Mouse (Mus musculus) midbrain, postnatal 0 days (tissue): ENCODE data around the gene Phldb1. TPM values are rescaled to one million over a fixed set of nuclear protein-coding genes. Genes with fewer than 3 reads are reported as not detected.
"Not testable (repeated sequence)": the region's sequence is repeated elsewhere in the genome, so short reads cannot be mapped to it uniquely, and the experiment has no call there.

Experiments used
- ATAC-seq: fragments of 200-750 bp; cut with Nextera tagmentation; 2 replicates; pipeline ENCODE4 v1.8.0; 2017; ENCODE audit warnings: moderate number of reproducible peaks, mild to moderate bottlenecking, moderate TSS enrichment, moderate library complexity; ENCODE audit not compliant: low FRiP score
- DNase-seq: peaks from one replicate; pipeline ENCODE4 v3.0.0-alpha.2; 2015; ENCODE audit warnings: low spot score
- H3K27ac ChIP-seq: fragments of 300-500 bp; sonication (generic); 2 replicates; pipeline ENCODE4 v1.5.1; 2014; ENCODE audit warnings: low read depth, mild to moderate bottlenecking, low read length, mixed read lengths
- H3K27me3 ChIP-seq: fragments of 300-500 bp; sonication (generic); 2 replicates; pipeline ENCODE4 v1.6.1; 2014; ENCODE audit warnings: low read length, control low read depth, mixed read lengths; ENCODE audit not compliant: insufficient read depth
- H3K36me3 ChIP-seq: fragments of 300-500 bp; sonication (generic); 2 replicates; pipeline ENCODE4 v1.6.1; 2014; ENCODE audit warnings: low read length, control low read depth, mixed read lengths; ENCODE audit not compliant: insufficient read depth
- H3K4me1 ChIP-seq: fragments of 300-500 bp; sonication (generic); 2 replicates; pipeline ENCODE4 v1.6.1; 2014; ENCODE audit warnings: mild to moderate bottlenecking, control low read depth, antibody characterized with exemption, low read length, mixed read lengths; ENCODE audit not compliant: insufficient read depth
- H3K4me2 ChIP-seq: fragments of 300-500 bp; sonication (generic); 2 replicates; pipeline ENCODE4 v1.6.1; 2014; ENCODE audit warnings: low read depth, mild to moderate bottlenecking, low read length, mixed read lengths; ENCODE audit not compliant: poor library complexity, severe bottlenecking
- H3K4me3 ChIP-seq: fragments of 300-500 bp; sonication (generic); 2 replicates; pipeline ENCODE4 v1.5.1; 2014; ENCODE audit warnings: low read depth, mild to moderate bottlenecking, low read length, moderate library complexity
- H3K9ac ChIP-seq: fragments of 300-500 bp; sonication (generic); replicated peaks from 2 replicates; pipeline ENCODE4 v1.6.1; 2014; ENCODE audit warnings: mild to moderate bottlenecking, low read length, moderate library complexity, mixed read lengths; ENCODE audit not compliant: poor library complexity, severe bottlenecking
- H3K9me3 ChIP-seq: fragments of 300-500 bp; sonication (generic); 2 replicates; pipeline ENCODE4 v1.6.1; 2016; ENCODE audit warnings: low read length, control low read depth
- CTCF ChIP-seq: IDR thresholded peaks from 2 replicates; pipeline ENCODE4 v1.5.1; 2016; ENCODE audit warnings: antibody characterized with exemption, mild to moderate bottlenecking
- WGBS: fragments of 180-500 bp; shearing (Covaris S2); extraction: QIAGEN DNeasy Blood & Tissue Kit; methylation state at CpG from one replicate; pipeline ENCODE4 v1.1.7; 2014; 5-methylcytosine and 5-hydroxymethylcytosine counted together
- polyA plus RNA-seq: library from polyadenylated mRNA; unstranded; fragments of >200 nt; fragmentation: Nextera tagmentation; extraction: Ambion mirVana; gene quantifications from 2 replicates; pipeline ENCODE4 v1.2.1, GENCODE M21; 2015
- total RNA-seq: library from RNA; depleted of rRNA; stranded (reverse); fragments of >200 nt; gene quantifications from 2 replicates; pipeline ENCODE4 v1.2.3, GENCODE M21; 2014; rRNA removed

The Phldb1 gene
- total RNA-seq (140 and 154 TPM in 2 replicates), polyA plus RNA-seq (34.8 and 41.0 TPM in 2 replicates)

DNA sequence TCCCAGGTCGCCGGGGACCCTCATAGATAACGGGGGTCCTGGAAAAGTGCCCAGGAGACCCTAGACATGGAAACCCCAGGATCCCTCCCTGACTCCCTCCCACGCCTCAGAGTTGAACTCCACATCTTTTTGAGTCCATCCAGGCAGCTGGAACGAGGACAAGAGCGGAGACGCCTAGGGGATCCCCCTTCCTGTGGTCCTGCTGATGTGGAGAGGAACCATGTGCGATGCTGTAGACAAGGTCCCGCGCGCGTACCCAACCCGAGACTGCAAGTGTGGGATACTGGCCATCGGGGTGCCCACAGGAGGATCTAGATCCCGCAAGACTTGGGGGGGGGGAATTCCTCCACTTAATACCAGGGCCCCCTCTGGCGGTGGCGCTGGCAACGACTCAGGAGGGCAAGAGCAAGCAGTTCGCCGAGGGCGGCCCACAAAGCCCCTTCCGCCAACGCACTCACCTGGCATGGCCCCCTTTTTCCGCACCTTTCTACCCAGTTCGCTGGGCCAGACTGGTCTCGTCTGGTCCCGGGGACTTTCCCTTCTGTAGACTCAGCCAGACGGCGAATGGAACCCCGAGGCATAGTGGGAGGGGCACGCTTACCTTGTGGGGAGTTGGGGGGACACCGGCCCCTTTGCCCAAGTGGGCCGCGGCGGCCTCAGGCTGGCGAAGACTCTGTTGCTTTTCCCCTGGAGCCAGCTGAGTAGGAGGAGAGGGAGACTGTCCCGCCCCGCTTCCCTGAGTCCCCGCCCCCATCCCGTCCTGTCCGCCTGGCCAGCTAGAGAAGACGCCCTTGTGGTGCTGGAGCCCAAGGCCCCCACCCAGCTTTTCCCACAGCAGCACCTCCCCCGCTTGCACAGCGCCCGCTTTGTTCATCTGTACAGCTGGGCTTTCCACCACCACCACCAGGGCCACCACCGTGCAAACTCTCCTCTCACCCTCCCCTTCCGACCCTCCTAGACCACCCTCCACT lies at the start of gene Phldb1:
Phldb1 (minus strand) TSS at position 675 of the 971 bp plus-strand sequence.
- H3K9ac ChIP-seq, result peak within 1 kb of the TSS; percentile 66
- peak within 1 kb of the TSS; percentile 47 for H3K27ac ChIP-seq
- peak within 1 kb of the TSS; percentile 61 for H3K4me3 ChIP-seq
- peak; percentile 62 for DNase-seq
- no peaks in the 10 kb centered on the region for H3K9me3 ChIP-seq
- peak; percentile 74 for ATAC-seq
- H3K4me1 ChIP-seq, result peaks cover 4% of the 10 kb centered on the region; the same call in 1 of the 2 replicates
- H3K36me3 ChIP-seq, result no peaks in the 10 kb centered on the region
- H3K27me3 ChIP-seq, result peaks cover 3% of the 10 kb centered on the region; the same call in 1 of the 2 replicates
- TF ChIP-seq CTCF, result peak; percentile 55
- WGBS, result under 1% methylated on average over 43 of the region's 47 CpGs
- peak within 1 kb of the TSS; percentile 99 for H3K4me2 ChIP-seq

DNA sequence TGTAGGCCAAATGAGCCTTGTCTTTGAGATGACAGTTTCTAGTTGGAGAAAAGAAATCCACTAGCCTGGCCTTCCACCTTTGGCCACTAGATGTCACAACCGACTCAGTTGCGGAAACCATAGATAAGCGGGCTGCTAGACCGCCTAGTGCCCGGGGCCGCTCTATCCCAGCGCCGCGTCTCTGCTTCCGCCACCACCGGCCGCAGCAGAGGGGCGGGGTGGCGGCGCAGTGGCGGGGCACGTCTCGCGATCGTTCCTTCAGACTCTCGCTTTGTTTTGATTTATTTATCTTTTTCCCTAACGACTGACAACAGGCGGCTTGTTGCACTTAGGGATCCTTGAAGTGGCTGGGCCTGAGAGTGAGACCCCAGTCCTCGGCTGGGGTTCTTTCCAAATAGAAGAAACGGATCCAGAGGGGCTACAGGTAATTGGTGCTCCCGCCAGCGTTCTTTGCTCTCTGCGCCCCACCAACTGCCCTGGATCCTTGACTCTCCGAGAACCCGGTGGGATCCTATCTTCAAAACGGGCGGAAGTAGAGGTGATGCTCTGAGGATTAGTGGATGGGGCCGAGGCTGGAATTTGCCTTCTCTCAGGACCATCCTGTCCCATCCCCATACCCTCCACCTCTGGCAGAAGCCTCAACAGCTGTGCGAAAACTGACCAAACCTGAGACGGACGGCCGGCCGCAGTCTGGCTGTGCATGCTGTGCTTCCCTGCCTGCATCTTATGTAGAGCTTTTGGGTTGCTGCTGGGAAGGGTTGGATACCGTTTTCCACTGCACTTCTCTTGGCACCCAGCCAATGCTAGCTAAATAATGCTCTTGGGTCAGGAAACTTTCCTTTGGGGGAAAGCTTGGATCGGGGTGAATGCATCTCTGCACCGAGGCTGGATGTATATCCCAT lies 38.0 kb upstream of the Phldb1 start:
- H3K27ac ChIP-seq, result peak overlapping the region; percentile 83
- H3K4me1 ChIP-seq, result no peaks in the 10 kb centered on the region
- H3K36me3 ChIP-seq, result 0 out of 2 replicates have a peak, but pooled peaks cover 4% of the 10 kb centered on the region
- H3K27me3 ChIP-seq, result no peaks in the 10 kb centered on the region
- ATAC-seq (peak; percentile 99), DNase-seq (peak; percentile 98)
- no peaks in the 10 kb centered on the region for H3K9me3 ChIP-seq
- H3K4me3 ChIP-seq, result peak overlapping the region; percentile 63
- under 1% methylated on average over 41 of the region's 41 CpGs for WGBS
- H3K4me2 ChIP-seq, result peak overlapping the region; percentile 87
- peak; percentile 94 for TF ChIP-seq CTCF
- peak overlapping the region; percentile 91 for H3K9ac ChIP-seq

DNA sequence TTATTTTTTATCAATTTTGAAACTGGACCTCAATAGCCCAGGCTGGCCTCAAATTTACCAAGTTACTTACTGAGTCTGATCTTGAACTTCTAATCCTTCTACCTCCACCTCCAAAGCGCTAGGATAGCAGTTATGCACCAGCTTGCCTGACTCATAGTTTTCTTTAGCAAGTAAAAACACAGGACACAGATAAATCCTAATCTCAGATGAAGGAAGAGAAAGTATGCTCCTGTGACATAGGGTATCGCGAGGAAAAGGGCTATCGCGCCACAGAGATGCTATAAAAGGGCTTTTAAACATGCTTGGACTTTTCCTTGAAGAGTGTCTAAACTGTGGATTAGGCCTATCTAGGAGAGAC lies 37.4 kb upstream of the Phldb1 start:
- Histone ChIP-seq H3K27me3 (no peaks in the 10 kb centered on the region), H3K9ac (no peak overlapping the region), H3K4me1 (no peaks in the 10 kb centered on the region), H3K4me2 (no peak overlapping the region), H3K36me3 (0 out of 2 replicates have a peak, but pooled peaks cover 4% of the 10 kb centered on the region), H3K27ac (peak overlapping the region; percentile 65; the same call in 1 of the 2 replicates), H3K9me3 (no peaks in the 10 kb centered on the region), H3K4me3 (no peak overlapping the region)
- TF ChIP-seq CTCF, result no peak
- ATAC-seq (no peak), DNase-seq (no peak)
- WGBS, result 26% methylated on average over 5 of the region's 5 CpGs

DNA sequence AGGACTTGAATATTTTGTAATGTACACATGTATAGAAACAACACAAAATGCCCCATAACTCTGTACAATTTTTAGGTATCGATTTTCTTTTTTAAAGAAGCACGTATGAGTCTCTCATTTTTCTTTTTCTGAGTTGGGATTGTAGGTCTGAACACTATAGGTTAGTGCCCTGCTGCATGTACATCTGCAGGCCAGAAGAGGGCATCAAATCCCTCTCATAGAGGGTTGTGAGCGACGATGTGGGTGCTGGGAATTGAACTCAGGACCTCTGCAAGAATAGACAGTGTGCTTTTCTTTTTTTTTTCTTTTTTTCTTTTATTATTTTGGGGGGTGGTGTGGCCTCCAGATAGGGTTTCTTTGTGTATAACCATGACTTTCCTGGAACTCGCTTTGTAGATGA lies 36.4 kb upstream of the Phldb1 start:
- no peak for ATAC-seq

DNA sequence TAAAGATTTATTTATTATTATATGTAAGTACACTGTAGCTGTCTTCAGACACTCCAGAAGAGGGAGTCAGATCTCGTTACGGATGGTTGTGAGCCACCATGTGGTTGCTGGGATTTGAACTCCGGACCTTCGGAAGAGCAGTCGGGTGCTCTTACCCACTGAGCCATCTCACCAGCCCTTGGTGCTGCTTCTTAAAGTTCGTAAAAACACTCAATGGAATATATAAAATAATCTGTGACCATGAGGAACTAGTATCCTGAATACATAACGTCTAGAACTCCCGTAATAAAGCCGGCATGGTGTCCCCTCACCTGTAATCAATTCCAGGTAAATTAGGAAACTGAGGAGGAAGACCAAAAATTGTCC lies 33.0 kb upstream of the Phldb1 start:
- DNase-seq, H3K9ac ChIP-seq, H3K36me3 ChIP-seq, H3K9me3 ChIP-seq, ATAC-seq, H3K27me3 ChIP-seq, H3K4me1 ChIP-seq, H3K27ac ChIP-seq: not testable (repeated sequence)
- 49% methylated on average over 7 of the region's 9 CpGs for WGBS
- Histone ChIP-seq H3K4me3 (peak overlapping the region; percentile 100), H3K4me2 (peak overlapping the region; percentile 71; the same call in 1 of the 2 replicates)

More for the DNA sequence above, 36.4 kb upstream of the Phldb1 start:
- no peaks in the 10 kb centered on the region for H3K9me3 ChIP-seq
- no peaks in the 10 kb centered on the region for H3K27me3 ChIP-seq
- no peak overlapping the region for H3K4me3 ChIP-seq
- H3K36me3 ChIP-seq, result no peaks in the 10 kb centered on the region
- WGBS, result 92% methylated on average over 5 of the region's 5 CpGs
- no peak overlapping the region for H3K27ac ChIP-seq
- H3K4me1 ChIP-seq, result no peaks in the 10 kb centered on the region
- TF ChIP-seq CTCF, result no peak; the same call in 1 of the 2 replicates
- DNase-seq, result no peak
- no peak overlapping the region for H3K9ac ChIP-seq
- H3K4me2 ChIP-seq, result no peak overlapping the region
